Mouse (Mus musculus): ENCODE data around the gene Enoph1. TPM values are rescaled to one million over a fixed set of nuclear protein-coding genes. Genes with fewer than 3 reads are reported as not detected.

Gene Enoph1
- 34.2 and 46.3 TPM in 2 replicates for polyA plus RNA-seq (2012; rRNA removed)

- TF ChIP-seq POLR2A (IDR thresholded peaks at IDR 0.05; ENCODE audit: control insufficient read depth, extremely low read depth, insufficient read depth, low read length, poor library complexity) (0 out of 2 replicates have a peak, but pooled peaks have one; percentile 29), CTCF (IDR thresholded peaks at IDR 0.05; ENCODE audit: borderline replicate concordance, control insufficient read depth, extremely low read depth, insufficient read depth, low read length, poor library complexity) (no peak; the same call in 1 of the 2 replicates)
- Histone ChIP-seq H3K27ac (ENCODE audit: control insufficient read depth, insufficient read depth, low read length) (peak within 1 kb of the TSS; percentile 49), H3K27me3 (ENCODE audit: control insufficient read depth, insufficient read depth, low read length) (no peaks in the 10 kb centered on the region), H3K36me3 (ENCODE audit: control insufficient read depth, insufficient read depth, low read length) (peaks cover 16% of the 10 kb centered on the region), H3K4me3 (ENCODE audit: control insufficient read depth, insufficient read depth, low read length) (peak within 1 kb of the TSS; percentile 79), H3K4me1 (replicated peaks; ENCODE audit: control insufficient read depth, insufficient read depth, low read length) (peaks cover 6% of the 10 kb centered on the region)
- under 1% methylated on average over 57 of the region's 57 CpGs for WGBS
- peak; percentile 92 for DNase-seq
Observed at GRCm38 (mm10) chr5:100039602-100040142, at the start of gene Enoph1, which contains the start of gene Hnrnpdl. Enoph1 (plus strand) TSS chr5:100039985. Hnrnpdl (minus strand) TSS chr5:100039664.

GRCm38 (mm10) chr5:99994166-99994565 is 45.6 kb upstream of the Enoph1 start:
- H3K27ac ChIP-seq (ENCODE audit: control insufficient read depth, insufficient read depth, low read length): no peak overlapping the region
- H3K36me3 ChIP-seq (ENCODE audit: control insufficient read depth, insufficient read depth, low read length): no peaks in the 10 kb centered on the region
- no peak for DNase-seq
- H3K4me3 ChIP-seq (ENCODE audit: control insufficient read depth, insufficient read depth, low read length): no peak overlapping the region
- H3K4me1 ChIP-seq (replicated peaks; ENCODE audit: control insufficient read depth, insufficient read depth, low read length): no peaks in the 10 kb centered on the region
- H3K27me3 ChIP-seq (ENCODE audit: control insufficient read depth, insufficient read depth, low read length): no peaks in the 10 kb centered on the region
- 93% methylated on average over 3 of the region's 3 CpGs for WGBS
- TF ChIP-seq POLR2A (IDR thresholded peaks at IDR 0.05; ENCODE audit: control insufficient read depth, extremely low read depth, insufficient read depth, low read length, poor library complexity) (no peak), CTCF (IDR thresholded peaks at IDR 0.05; ENCODE audit: borderline replicate concordance, control insufficient read depth, extremely low read depth, insufficient read depth, low read length, poor library complexity) (no peak)

- TF ChIP-seq CTCF (IDR thresholded peaks at IDR 0.05; ENCODE audit: borderline replicate concordance, control insufficient read depth, extremely low read depth, insufficient read depth, low read length, poor library complexity) (no peak), POLR2A (IDR thresholded peaks at IDR 0.05; ENCODE audit: control insufficient read depth, extremely low read depth, insufficient read depth, low read length, poor library complexity) (no peak)
- DNase-seq: no peak
- H3K27ac ChIP-seq (ENCODE audit: control insufficient read depth, insufficient read depth, low read length): no peak overlapping the region
- H3K4me3 ChIP-seq (ENCODE audit: control insufficient read depth, insufficient read depth, low read length): no peak overlapping the region
- no peaks in the 10 kb centered on the region for H3K4me1 ChIP-seq (replicated peaks; ENCODE audit: control insufficient read depth, insufficient read depth, low read length)
- no peaks in the 10 kb centered on the region for H3K36me3 ChIP-seq (ENCODE audit: control insufficient read depth, insufficient read depth, low read length)
- 96% methylated on average over 3 of the region's 3 CpGs for WGBS
- no peaks in the 10 kb centered on the region for H3K27me3 ChIP-seq (ENCODE audit: control insufficient read depth, insufficient read depth, low read length)
Observed at GRCm38 (mm10) chr5:99994680-99995079, 45.1 kb upstream of the Enoph1 start.

- H3K36me3 ChIP-seq (ENCODE audit: control insufficient read depth, insufficient read depth, low read length): no peaks in the 10 kb centered on the region
- no peaks in the 10 kb centered on the region for H3K27me3 ChIP-seq (ENCODE audit: control insufficient read depth, insufficient read depth, low read length)
- no peak for DNase-seq
- no peak overlapping the region for H3K27ac ChIP-seq (ENCODE audit: control insufficient read depth, insufficient read depth, low read length)
- H3K4me3 ChIP-seq (ENCODE audit: control insufficient read depth, insufficient read depth, low read length): no peak overlapping the region
- H3K4me1 ChIP-seq (replicated peaks; ENCODE audit: control insufficient read depth, insufficient read depth, low read length): no peaks in the 10 kb centered on the region
- 79% methylated on average over 7 of the region's 7 CpGs for WGBS
- TF ChIP-seq CTCF (IDR thresholded peaks at IDR 0.05; ENCODE audit: borderline replicate concordance, control insufficient read depth, extremely low read depth, insufficient read depth, low read length, poor library complexity) (no peak), POLR2A (IDR thresholded peaks at IDR 0.05; ENCODE audit: control insufficient read depth, extremely low read depth, insufficient read depth, low read length, poor library complexity) (no peak)
Observed at GRCm38 (mm10) chr5:100000048-100000447, 39.7 kb upstream of the Enoph1 start.

GRCm38 (mm10) chr5:100000500-100000899 is 39.3 kb upstream of the Enoph1 start:
- Histone ChIP-seq H3K27me3 (ENCODE audit: control insufficient read depth, insufficient read depth, low read length) (no peaks in the 10 kb centered on the region), H3K4me1 (replicated peaks; ENCODE audit: control insufficient read depth, insufficient read depth, low read length) (no peaks in the 10 kb centered on the region), H3K27ac (ENCODE audit: control insufficient read depth, insufficient read depth, low read length) (no peak overlapping the region), H3K36me3 (ENCODE audit: control insufficient read depth, insufficient read depth, low read length) (no peaks in the 10 kb centered on the region), H3K4me3 (ENCODE audit: control insufficient read depth, insufficient read depth, low read length) (no peak overlapping the region)
- 96% methylated on average over 8 of the region's 8 CpGs for WGBS
- no peak for DNase-seq
- TF ChIP-seq POLR2A (IDR thresholded peaks at IDR 0.05; ENCODE audit: control insufficient read depth, extremely low read depth, insufficient read depth, low read length, poor library complexity): no peak
- no peak for TF ChIP-seq CTCF (IDR thresholded peaks at IDR 0.05; ENCODE audit: borderline replicate concordance, control insufficient read depth, extremely low read depth, insufficient read depth, low read length, poor library complexity)

- H3K27ac ChIP-seq (ENCODE audit: control insufficient read depth, insufficient read depth, low read length): no peak overlapping the region
- TF ChIP-seq POLR2A (IDR thresholded peaks at IDR 0.05; ENCODE audit: control insufficient read depth, extremely low read depth, insufficient read depth, low read length, poor library complexity): no peak
- TF ChIP-seq CTCF (IDR thresholded peaks at IDR 0.05; ENCODE audit: borderline replicate concordance, control insufficient read depth, extremely low read depth, insufficient read depth, low read length, poor library complexity): no peak
- no peaks in the 10 kb centered on the region for H3K27me3 ChIP-seq (ENCODE audit: control insufficient read depth, insufficient read depth, low read length)
- no peaks in the 10 kb centered on the region for H3K36me3 ChIP-seq (ENCODE audit: control insufficient read depth, insufficient read depth, low read length)
- no peak overlapping the region for H3K4me3 ChIP-seq (ENCODE audit: control insufficient read depth, insufficient read depth, low read length)
- H3K4me1 ChIP-seq (replicated peaks; ENCODE audit: control insufficient read depth, insufficient read depth, low read length): no peaks in the 10 kb centered on the region
- WGBS: 91% methylated on average over 4 of the region's 4 CpGs
- DNase-seq: no peak
Observed at GRCm38 (mm10) chr5:100003895-100004294, 35.9 kb upstream of the Enoph1 start.
